Mouse (Mus musculus): ENCODE measurements around the gene Iars.

Gene Iars

GRCm38 (mm10) chr13:49681351-49682232 lies at the start of gene Iars:
Gene Iars (plus strand): TSS chr13:49682100.
- peak; percentile 98 for DNase-seq

- DNase-seq: no peak
Observed at GRCm38 (mm10) chr13:49639965-49640364, 41.9 kb upstream of the Iars start.

GRCm38 (mm10) chr13:49642650-49643049 lies 39.2 kb upstream of the Iars start:
- no peak for DNase-seq

- no peak for DNase-seq
Observed at GRCm38 (mm10) chr13:49643669-49644362, 38.1 kb upstream of the Iars start.

DNA sequence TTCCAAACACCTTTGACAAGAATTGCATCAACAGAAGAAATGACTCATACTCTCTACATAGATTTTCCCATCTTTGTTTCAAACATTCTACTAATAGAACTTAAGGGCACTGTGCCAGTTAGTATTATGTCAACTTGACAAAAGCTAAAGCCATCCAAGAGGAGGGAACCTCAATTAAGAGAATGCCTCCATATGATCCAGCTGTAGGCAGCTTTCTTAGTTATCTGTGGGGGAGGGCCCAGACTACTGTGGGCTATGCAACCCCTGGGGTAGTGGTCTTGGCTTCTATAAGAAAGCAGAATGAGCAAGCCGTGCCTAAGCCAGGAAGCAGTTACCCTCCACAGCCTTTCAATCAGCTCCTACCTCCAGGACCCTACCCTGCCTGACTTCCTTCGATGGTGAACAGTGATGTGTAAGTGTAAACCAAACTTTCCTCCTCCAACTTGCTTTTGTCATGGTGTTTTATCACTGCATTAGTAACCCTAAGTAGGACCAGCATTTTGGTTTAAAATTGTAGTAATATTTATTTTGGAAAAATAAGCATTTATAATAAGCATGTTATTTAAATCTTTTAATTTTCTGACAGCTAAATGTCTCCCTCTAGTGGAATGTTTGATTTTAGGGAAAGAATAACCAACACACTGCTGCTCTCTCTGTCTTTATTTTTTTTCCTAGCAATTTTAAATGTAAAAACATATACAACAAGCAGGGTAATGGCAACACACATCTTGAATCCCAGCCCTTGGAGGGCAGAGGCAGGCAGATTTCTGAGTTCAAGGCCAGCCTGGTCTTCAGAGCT lies 37.0 kb upstream of the Iars start:
- peak; percentile 31 for DNase-seq

GRCm38 (mm10) chr13:49646019-49646418 lies 35.9 kb upstream of the Iars start:
- no peak for DNase-seq

- peak; percentile 1 for DNase-seq
Observed at GRCm38 (mm10) chr13:49651136-49651535, 30.8 kb upstream of the Iars start.

DNA sequence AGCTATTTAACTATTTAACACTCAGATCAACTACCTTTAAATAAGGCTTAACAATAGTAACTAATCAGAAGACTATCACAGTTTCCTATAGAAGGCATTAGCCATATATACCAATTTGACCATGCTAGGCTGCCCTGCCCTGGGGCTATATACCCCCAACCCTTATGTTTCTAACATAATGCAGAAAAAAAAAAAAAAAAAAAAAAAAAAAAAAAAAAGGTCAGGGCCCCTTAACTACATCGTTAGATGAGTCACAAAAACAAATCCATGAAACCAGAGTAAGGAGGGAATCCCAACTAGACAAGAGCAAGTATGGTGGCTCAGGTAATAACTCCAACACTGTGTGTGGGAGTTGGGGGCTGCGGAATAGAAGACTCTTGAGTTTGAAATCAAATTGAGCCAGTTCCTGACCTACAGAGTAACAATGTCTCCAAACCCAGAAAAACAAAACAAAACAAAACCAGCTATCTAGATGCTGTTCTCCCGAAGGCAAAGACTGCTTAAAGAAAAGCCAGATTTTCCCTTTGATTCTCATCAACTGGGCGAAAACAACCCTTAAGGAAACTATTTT lies 30.0 kb upstream of the Iars start:
- DNase-seq: no peak

- DNase-seq: peak; percentile 100
Observed at GRCm38 (mm10) chr13:49652481-49653179, 29.3 kb upstream of the Iars start, which contains the start of the genes Cenpp and Nol8. Gene Cenpp (minus strand): TSS chr13:49652785. Gene Nol8 (plus strand): TSS chr13:49653078.

GRCm38 (mm10) chr13:49653180-49653541 lies 28.7 kb upstream of the Iars start:
- DNase-seq: no peak

- DNase-seq: no peak
Observed at GRCm38 (mm10) chr13:49677793-49678192, 4.1 kb upstream of the Iars start.

GRCm38 (mm10) chr13:49682233-49682846 lies 440 bp downstream of the Iars start:
- DNase-seq: no peak

GRCm38 (mm10) chr13:49684266-49684665 lies 2.4 kb downstream of the Iars start:
- DNase-seq: no peak

DNA sequence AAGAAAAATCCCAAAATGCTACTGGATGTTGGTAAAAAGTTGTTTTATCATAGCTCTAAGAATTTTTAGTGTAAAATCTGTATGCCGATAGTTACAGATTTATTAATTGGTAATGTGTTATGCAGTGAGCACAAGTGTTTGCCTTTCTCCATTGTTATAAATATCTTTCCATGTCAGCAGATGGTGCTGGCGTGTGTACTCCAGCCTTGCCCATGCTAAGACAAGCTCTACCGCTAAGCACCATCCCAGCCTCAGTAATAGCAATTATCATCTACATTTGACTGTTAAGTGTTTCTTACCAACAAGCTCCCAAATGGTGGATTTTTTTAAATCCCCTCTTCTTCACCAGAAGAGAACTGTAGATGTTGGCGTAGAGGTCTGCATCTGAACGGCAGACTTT lies 9.2 kb downstream of the Iars start:
- DNase-seq: no peak

DNA sequence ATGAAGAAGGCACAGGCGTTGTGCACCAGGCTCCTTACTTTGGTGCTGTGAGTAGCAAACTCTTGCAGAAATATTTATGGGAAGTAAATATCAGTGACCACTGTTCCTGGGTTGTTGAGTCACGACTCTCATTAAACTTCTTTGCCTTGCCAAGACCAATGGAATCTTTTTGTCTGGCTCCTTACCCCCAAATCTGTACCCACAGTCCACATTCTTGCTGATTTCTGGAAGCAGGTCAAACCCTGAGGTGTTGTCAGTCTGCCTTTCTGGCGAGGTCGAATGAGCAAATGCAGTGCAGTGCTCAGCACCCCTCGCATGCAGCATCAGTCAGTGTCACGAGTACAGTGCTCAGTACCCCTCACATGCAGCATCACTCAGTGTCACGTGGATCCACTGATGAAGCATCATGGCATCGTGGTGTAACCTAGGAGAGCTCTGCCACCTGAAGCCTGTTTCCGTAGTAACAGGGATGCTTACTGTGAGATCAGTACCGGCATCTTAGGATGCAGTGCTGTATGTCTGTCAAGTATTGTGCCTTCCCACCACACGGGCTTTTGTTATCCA lies 21.4 kb downstream of the Iars start:
- no peak for DNase-seq

DNA sequence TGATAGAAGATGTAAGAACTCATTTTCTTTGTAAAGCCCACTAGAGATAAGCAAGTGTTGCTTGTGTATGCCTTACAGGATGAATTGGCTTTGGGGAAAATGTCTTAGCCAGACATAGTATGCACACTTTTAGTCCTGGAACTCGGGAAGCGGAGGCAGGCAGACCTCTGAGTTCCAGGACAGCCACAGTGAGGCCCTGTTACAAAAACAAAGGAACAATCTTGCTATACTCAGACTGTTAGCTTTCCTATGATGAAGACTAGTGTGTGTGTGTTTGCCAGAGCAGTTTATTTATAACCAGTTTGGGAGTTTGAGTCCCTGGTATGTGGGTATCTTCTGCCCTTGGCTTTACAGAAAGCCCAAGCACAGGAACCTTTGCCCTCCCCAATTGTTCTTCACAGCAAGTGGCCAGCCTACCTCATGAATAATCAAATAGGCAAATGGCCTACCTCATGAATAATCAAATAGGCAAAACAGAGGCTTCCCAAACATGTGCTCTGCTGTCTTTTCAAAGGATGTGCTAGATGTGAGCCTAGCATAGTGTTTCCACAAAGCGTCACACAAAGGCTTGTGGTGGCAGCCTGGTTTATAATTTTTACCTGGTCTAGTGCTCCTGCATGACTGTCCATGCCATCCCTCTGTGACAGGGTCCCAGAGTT lies 24.3 kb downstream of the Iars start:
- peak; percentile 1 for DNase-seq

- no peak for DNase-seq
Observed at GRCm38 (mm10) chr13:49708311-49708710, 26.4 kb downstream of the Iars start.

GRCm38 (mm10) chr13:49712047-49712721 lies 30.3 kb downstream of the Iars start:
- no peak for DNase-seq

DNA sequence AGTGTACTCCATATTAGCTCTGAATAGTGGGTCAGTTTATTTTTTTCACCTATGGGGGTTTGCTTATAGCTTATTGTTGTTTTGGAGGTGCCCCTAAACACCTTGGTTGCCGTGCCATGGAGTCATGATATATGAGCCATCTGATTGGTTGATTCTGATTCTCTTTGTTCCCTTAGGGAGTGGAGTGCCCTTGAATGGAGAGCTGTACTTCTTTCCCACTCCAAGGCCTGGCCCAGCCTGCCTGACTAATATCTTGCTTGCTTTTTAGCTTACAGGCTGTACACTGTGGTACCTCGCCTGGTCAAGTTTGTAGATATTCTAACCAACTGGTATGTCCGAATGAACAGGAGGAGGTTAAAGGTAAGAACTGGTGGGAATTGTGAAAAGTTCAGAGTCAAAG lies 37.4 kb downstream of the Iars start:
- no peak for DNase-seq

GRCm38 (mm10) chr13:49736430-49736829 lies 54.5 kb downstream of the Iars start:
- no peak for DNase-seq
